Mouse (Mus musculus): ENCODE measurements around the gene Prss32. TPM values are rescaled to one million over a fixed set of nuclear protein-coding genes. Genes with fewer than 3 reads are reported as not detected.

Gene Prss32
- total RNA-seq, 1 experiment = 0.31 TPM

GRCm38 (mm10) chr17:23828271-23829001 is 15.2 kb upstream of the Prss32 start:
- in situ Hi-C loops (cut with MboI; ENCODE audit: low sequenced_read_pairs in 2 of 2, unreplicated experiment in 2 of 2) = no loop called here
- Histone ChIP-seq H3K4me1 (ENCODE audit: control insufficient read depth in 2 of 2, insufficient read depth in 2 of 2, low read length in 2 of 2, poor library complexity in 1 of 2) (peaks cover 0 to 7% of the 10 kb centered on the region in 2 experiments; a peak in 2 of 4 replicates), H3K4me3 (ENCODE audit: insufficient read depth in 1 of 2, low read depth in 1 of 2, low read length in 2 of 2, poor library complexity in 1 of 2, severe bottlenecking in 1 of 2) (peak overlapping the region; percentile 87 to 94), H3K9ac (ENCODE audit: insufficient read depth, low read depth, low read length, poor library complexity, severe bottlenecking) (peak overlapping the region; percentile 84), H3K27ac (ENCODE audit: insufficient read depth, low read depth, low read length, poor library complexity, severe bottlenecking) (peak overlapping the region; percentile 78), H3K36me3 (ENCODE audit: control insufficient read depth, insufficient read depth, low read length, poor library complexity, severe bottlenecking) (peaks cover 26% of the 10 kb centered on the region), H3K9me3 (ENCODE audit: control insufficient read depth, insufficient read depth, low read depth, low read length) (no peaks in the 10 kb centered on the region)
- no peak for TF ChIP-seq ZC3H11A (IDR thresholded peaks at IDR 0.05; ENCODE audit: borderline replicate concordance, low read depth, low read length)
- TF ChIP-seq ZNF384 (IDR thresholded peaks at IDR 0.05; ENCODE audit: low read depth, low read length) = no peak
- 0 out of 2 replicates have a peak, but pooled peaks have one; percentile 14 for TF ChIP-seq HCFC1 (IDR thresholded peaks at IDR 0.05; ENCODE audit: borderline replicate concordance, insufficient read depth, low read length)
- DNase-seq (ENCODE audit: low read depth, low spot score) = no peak

GRCm38 (mm10) chr17:23829064-23829619 is 14.5 kb upstream of the Prss32 start, which contains the start of gene Elob:
Elob (minus strand) TSS chr17:23829136.
- H3K4me1 ChIP-seq (ENCODE audit: control insufficient read depth in 2 of 2, insufficient read depth in 2 of 2, low read length in 2 of 2, poor library complexity in 1 of 2) = peaks cover 0 to 7% of the 10 kb centered on the region in 2 experiments; a peak in 2 of 4 replicates
- in situ Hi-C loops (cut with MboI; ENCODE audit: low sequenced_read_pairs in 2 of 2, unreplicated experiment in 2 of 2) = no loop called here
- peak; percentile 76 for DNase-seq (ENCODE audit: low read depth, low spot score)
- H3K9ac ChIP-seq (ENCODE audit: insufficient read depth, low read depth, low read length, poor library complexity, severe bottlenecking) = peak within 1 kb of the TSS; percentile 95
- TF ChIP-seq HCFC1 (IDR thresholded peaks at IDR 0.05; ENCODE audit: borderline replicate concordance, insufficient read depth, low read length) (peak; percentile 58; the same call in 1 of the 2 replicates), CHD2 (IDR thresholded peaks at IDR 0.05; ENCODE audit: low read depth, low read length) (no peak), MAFK (IDR thresholded peaks at IDR 0.05; ENCODE audit: insufficient read depth, low read depth, low read length) (no peak), ZC3H11A (IDR thresholded peaks at IDR 0.05; ENCODE audit: borderline replicate concordance, low read depth, low read length) (peak; percentile 95), ZNF384 (IDR thresholded peaks at IDR 0.05; ENCODE audit: low read depth, low read length) (no peak)
- peak within 1 kb of the TSS; percentile 87 to 94 for H3K4me3 ChIP-seq (ENCODE audit: insufficient read depth in 1 of 2, low read depth in 1 of 2, low read length in 2 of 2, poor library complexity in 1 of 2, severe bottlenecking in 1 of 2)
- H3K36me3 ChIP-seq (ENCODE audit: control insufficient read depth, insufficient read depth, low read length, poor library complexity, severe bottlenecking) = peaks cover 20% of the 10 kb centered on the region
- H3K9me3 ChIP-seq (ENCODE audit: control insufficient read depth, insufficient read depth, low read depth, low read length) = no peaks in the 10 kb centered on the region
- peak within 1 kb of the TSS; percentile 95 for H3K27ac ChIP-seq (ENCODE audit: insufficient read depth, low read depth, low read length, poor library complexity, severe bottlenecking)

GRCm38 (mm10) chr17:23831201-23831600 is 12.5 kb upstream of the Prss32 start:
- H3K4me1 ChIP-seq (ENCODE audit: control insufficient read depth in 2 of 2, insufficient read depth in 2 of 2, low read length in 2 of 2, poor library complexity in 1 of 2) = peaks cover 0 to 15% of the 10 kb centered on the region in 2 experiments; a peak in 2 of 4 replicates
- no peak overlapping the region for H3K27ac ChIP-seq (ENCODE audit: insufficient read depth, low read depth, low read length, poor library complexity, severe bottlenecking)
- no peak for TF ChIP-seq ZC3H11A (IDR thresholded peaks at IDR 0.05; ENCODE audit: borderline replicate concordance, low read depth, low read length)
- no peak for TF ChIP-seq ZNF384 (IDR thresholded peaks at IDR 0.05; ENCODE audit: low read depth, low read length)
- no peak for TF ChIP-seq MAFK (IDR thresholded peaks at IDR 0.05; ENCODE audit: insufficient read depth, low read depth, low read length)
- no peak for TF ChIP-seq HCFC1 (IDR thresholded peaks at IDR 0.05; ENCODE audit: borderline replicate concordance, insufficient read depth, low read length)
- no peak for TF ChIP-seq CHD2 (IDR thresholded peaks at IDR 0.05; ENCODE audit: low read depth, low read length)
- H3K9me3 ChIP-seq (ENCODE audit: control insufficient read depth, insufficient read depth, low read depth, low read length) = no peaks in the 10 kb centered on the region
- in situ Hi-C loops (cut with MboI; ENCODE audit: low sequenced_read_pairs in 2 of 2, unreplicated experiment in 2 of 2) = no loop called here
- no peak for DNase-seq (ENCODE audit: low read depth, low spot score)
- no peak overlapping the region for H3K4me3 ChIP-seq (ENCODE audit: insufficient read depth in 1 of 2, low read depth in 1 of 2, low read length in 2 of 2, poor library complexity in 1 of 2, severe bottlenecking in 1 of 2)
- H3K36me3 ChIP-seq (ENCODE audit: control insufficient read depth, insufficient read depth, low read length, poor library complexity, severe bottlenecking) = peaks cover 7% of the 10 kb centered on the region
- H3K9ac ChIP-seq (ENCODE audit: insufficient read depth, low read depth, low read length, poor library complexity, severe bottlenecking) = no peak overlapping the region

GRCm38 (mm10) chr17:23836006-23836575 is 7.6 kb upstream of the Prss32 start, which contains the start of gene Prss33:
Prss33 (minus strand) TSS chr17:23836056.
- Histone ChIP-seq H3K4me3 (ENCODE audit: insufficient read depth in 1 of 2, low read depth in 1 of 2, low read length in 2 of 2, poor library complexity in 1 of 2, severe bottlenecking in 1 of 2) (peak within 1 kb of the TSS in 1 of 2 experiments; percentile 44; a peak in 2 of 4 replicates), H3K9me3 (ENCODE audit: control insufficient read depth, insufficient read depth, low read depth, low read length) (no peaks in the 10 kb centered on the region), H3K36me3 (ENCODE audit: control insufficient read depth, insufficient read depth, low read length, poor library complexity, severe bottlenecking) (no peaks in the 10 kb centered on the region), H3K9ac (ENCODE audit: insufficient read depth, low read depth, low read length, poor library complexity, severe bottlenecking) (peak within 1 kb of the TSS; percentile 39; the same call in 1 of the 2 replicates), H3K27ac (ENCODE audit: insufficient read depth, low read depth, low read length, poor library complexity, severe bottlenecking) (no peak within 1 kb of the TSS), H3K4me1 (ENCODE audit: control insufficient read depth in 2 of 2, insufficient read depth in 2 of 2, low read length in 2 of 2, poor library complexity in 1 of 2) (peaks cover 0 to 15% of the 10 kb centered on the region in 2 experiments; a peak in 1 of 4 replicates)
- TF ChIP-seq ZC3H11A (IDR thresholded peaks at IDR 0.05; ENCODE audit: borderline replicate concordance, low read depth, low read length) = no peak
- no peak for TF ChIP-seq CHD2 (IDR thresholded peaks at IDR 0.05; ENCODE audit: low read depth, low read length)
- TF ChIP-seq ZNF384 (IDR thresholded peaks at IDR 0.05; ENCODE audit: low read depth, low read length) = no peak
- no peak for TF ChIP-seq MAFK (IDR thresholded peaks at IDR 0.05; ENCODE audit: insufficient read depth, low read depth, low read length)
- no peak for TF ChIP-seq HCFC1 (IDR thresholded peaks at IDR 0.05; ENCODE audit: borderline replicate concordance, insufficient read depth, low read length)
- no peak for DNase-seq (ENCODE audit: low read depth, low spot score)
- in situ Hi-C loops (cut with MboI; ENCODE audit: low sequenced_read_pairs in 2 of 2, unreplicated experiment in 2 of 2) = no loop called here

Data from ES-E14 (cell line).